Mouse (Mus musculus): ENCODE results near the gene Plpp3. TPM values are rescaled to one million over a fixed set of nuclear protein-coding genes. Genes with fewer than 3 reads are reported as not detected.

Gene Plpp3
- total and polyA plus RNA-seq, 2 experiments: 64.1 to 81.0 TPM

- no peaks in the 10 kb centered on the region for H3K36me3 ChIP-seq (ENCODE audit: control insufficient read depth, insufficient read depth, low read length)
- no peaks in the 10 kb centered on the region for H3K79me2 ChIP-seq (ENCODE audit: control insufficient read depth, insufficient read depth, low read length)
- TF ChIP-seq CTCF (IDR thresholded peaks at IDR 0.05; ENCODE audit: low read depth, low read length) (no peak), POLR2A (IDR thresholded peaks at IDR 0.05; ENCODE audit: extremely low read depth, insufficient read depth, low read length) (no peak)
- WGBS: 24% methylated on average over 4 of the region's 4 CpGs
- no peaks in the 10 kb centered on the region for H3K27me3 ChIP-seq (ENCODE audit: control insufficient read depth, insufficient read depth, low read length)
- no peak overlapping the region for H3K4me3 ChIP-seq (ENCODE audit: insufficient read depth, low read depth, low read length)
- peaks cover 31% of the 10 kb centered on the region for H3K4me1 ChIP-seq (ENCODE audit: control insufficient read depth, insufficient read depth, low read length)
- DNase-seq (ENCODE audit: extremely low read depth, low read depth, low spot score): peak; percentile 99
- peak overlapping the region; percentile 85 for H3K27ac ChIP-seq (replicated peaks; ENCODE audit: insufficient read depth, low read depth, low read length)
- no peak overlapping the region for H3K9ac ChIP-seq (ENCODE audit: low read depth, low read length)
Measured at GRCm38 (mm10) chr4:105279806-105280205, 122.7 kb downstream of the Plpp3 start.

DNA sequence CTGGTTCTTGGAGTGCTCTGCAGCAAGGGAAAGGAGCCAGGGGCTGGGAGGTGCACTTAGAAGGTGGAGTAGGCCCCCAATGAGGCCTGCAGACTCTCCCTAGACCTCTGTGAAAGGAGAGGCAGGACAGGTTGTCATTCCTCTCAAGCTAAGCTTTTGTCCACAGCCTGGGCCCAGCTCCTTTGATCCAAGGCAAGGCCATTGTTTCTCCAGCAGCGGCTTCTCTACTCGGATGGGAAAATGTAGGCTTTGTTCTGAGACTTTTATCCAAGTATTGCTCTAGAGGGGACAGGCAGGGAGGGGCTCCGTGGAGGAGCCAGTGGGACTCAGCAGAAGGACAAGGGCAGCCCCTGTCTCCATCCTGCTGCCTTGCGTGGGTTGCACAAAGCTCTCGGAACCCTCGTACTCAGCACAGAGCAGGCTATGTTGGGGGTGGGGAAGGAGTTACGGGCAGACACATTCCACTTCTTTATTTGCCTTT lies 124.6 kb downstream of the Plpp3 start:
- Histone ChIP-seq H3K27ac (replicated peaks; ENCODE audit: insufficient read depth, low read depth, low read length) (no peak overlapping the region), H3K79me2 (ENCODE audit: control insufficient read depth, insufficient read depth, low read length) (no peaks in the 10 kb centered on the region), H3K36me3 (ENCODE audit: control insufficient read depth, insufficient read depth, low read length) (no peaks in the 10 kb centered on the region), H3K4me1 (ENCODE audit: control insufficient read depth, insufficient read depth, low read length) (peaks cover 36% of the 10 kb centered on the region), H3K9ac (ENCODE audit: low read depth, low read length) (no peak overlapping the region), H3K27me3 (ENCODE audit: control insufficient read depth, insufficient read depth, low read length) (no peaks in the 10 kb centered on the region), H3K4me3 (ENCODE audit: insufficient read depth, low read depth, low read length) (no peak overlapping the region)
- no peak for DNase-seq (ENCODE audit: extremely low read depth, low read depth, low spot score)
- no peak for TF ChIP-seq POLR2A (IDR thresholded peaks at IDR 0.05; ENCODE audit: extremely low read depth, insufficient read depth, low read length)
- whole genome bisulfite sequencing: 46% methylated on average over 7 of the region's 7 CpGs

Other genes with a start within 250 kb of the Plpp3 start
- gene Fyb2, start 243.9 kb upstream of the Plpp3 start, total RNA-seq (2014; rRNA removed): 2.9 and 3.8 TPM in 2 replicates
- 0.87 and 0.93 TPM in 2 replicates for gene Fyb2, start 243.9 kb upstream of the Plpp3 start, polyA plus RNA-seq (2012; rRNA removed)
- 21.3 and 24.9 TPM in 2 replicates for gene Prkaa2, start 47.5 kb upstream of the Plpp3 start, total RNA-seq (2014; rRNA removed)
- gene Prkaa2, start 47.5 kb upstream of the Plpp3 start, polyA plus RNA-seq (2012; rRNA removed): 8.2 and 11.3 TPM in 2 replicates

Measured in liver, adult 2 months (tissue).